Mouse (Mus musculus) spleen, adult 2 months (tissue): Measurements from ENCODE around the gene Pop7. TPM values are rescaled to one million over a fixed set of nuclear protein-coding genes. Genes with fewer than 3 reads are reported as not detected.

Experiments used
- DNase-seq, 2 experiments: peaks; one replicate each; pipeline versions ENCODE4 v3.0.0 to v3.0.0-alpha.2; 2012 to 2021; ENCODE audit warnings: low spot score in 2 of 2, low read depth in 1 of 2
- H3K27ac ChIP-seq: fragments of 200-500 bp; 2 replicates; pipeline ENCODE4 v1.5.1; 2012; ENCODE audit warnings: low read length, inconsistent platforms; ENCODE audit not compliant: insufficient read depth
- H3K27me3 ChIP-seq: fragments of 200-500 bp; 2 replicates; pipeline ENCODE4 v1.6.1; 2012; ENCODE audit warnings: mild to moderate bottlenecking, moderate library complexity, low read length, inconsistent platforms; ENCODE audit not compliant: control insufficient read depth, insufficient read depth
- H3K36me3 ChIP-seq: fragments of 200-500 bp; 2 replicates; pipeline ENCODE4 v1.6.1; 2012; ENCODE audit warnings: mild to moderate bottlenecking, low read length, inconsistent platforms; ENCODE audit not compliant: control insufficient read depth, insufficient read depth
- H3K4me1 ChIP-seq: fragments of 200-500 bp; 2 replicates; pipeline ENCODE4 v1.6.1; 2011; ENCODE audit warnings: inconsistent platforms; ENCODE audit not compliant: control insufficient read depth, insufficient read depth, insufficient read length
- H3K4me3 ChIP-seq: fragments of 200-500 bp; 2 replicates; pipeline ENCODE4 v1.5.1; 2011; ENCODE audit warnings: mild to moderate bottlenecking, inconsistent platforms; ENCODE audit not compliant: insufficient read depth, insufficient read length; ENCODE audit errors: extremely low read depth
- CTCF ChIP-seq: fragments of 200-500 bp; IDR thresholded peaks from 2 replicates; pipeline ENCODE4 v1.5.1; 2011; ENCODE audit warnings: mild to moderate bottlenecking, inconsistent platforms; ENCODE audit not compliant: insufficient read depth, insufficient read length, insufficient replicate concordance; ENCODE audit errors: extremely low read depth
- POLR2A ChIP-seq: fragments of 200-500 bp; IDR thresholded peaks from 2 replicates; pipeline ENCODE4 v1.6.1; 2011; ENCODE audit warnings: low read depth, low read length, inconsistent platforms
- WGBS: fragments of 180-500 bp; shearing (Covaris S2); methylation state at CpG from one replicate; pipeline ENCODE4 v1.1.7; 2018; 5-methylcytosine and 5-hydroxymethylcytosine counted together
- polyA plus RNA-seq: library from polyadenylated mRNA; depleted of rRNA; stranded (reverse); fragments of >200 nt; gene quantifications from 2 replicates; pipeline ENCODE4 v1.2.3, GENCODE M21; 2012; rRNA removed

Gene Pop7
- polyA plus RNA-seq, 1 experiment: 26.6 TPM

DNA sequence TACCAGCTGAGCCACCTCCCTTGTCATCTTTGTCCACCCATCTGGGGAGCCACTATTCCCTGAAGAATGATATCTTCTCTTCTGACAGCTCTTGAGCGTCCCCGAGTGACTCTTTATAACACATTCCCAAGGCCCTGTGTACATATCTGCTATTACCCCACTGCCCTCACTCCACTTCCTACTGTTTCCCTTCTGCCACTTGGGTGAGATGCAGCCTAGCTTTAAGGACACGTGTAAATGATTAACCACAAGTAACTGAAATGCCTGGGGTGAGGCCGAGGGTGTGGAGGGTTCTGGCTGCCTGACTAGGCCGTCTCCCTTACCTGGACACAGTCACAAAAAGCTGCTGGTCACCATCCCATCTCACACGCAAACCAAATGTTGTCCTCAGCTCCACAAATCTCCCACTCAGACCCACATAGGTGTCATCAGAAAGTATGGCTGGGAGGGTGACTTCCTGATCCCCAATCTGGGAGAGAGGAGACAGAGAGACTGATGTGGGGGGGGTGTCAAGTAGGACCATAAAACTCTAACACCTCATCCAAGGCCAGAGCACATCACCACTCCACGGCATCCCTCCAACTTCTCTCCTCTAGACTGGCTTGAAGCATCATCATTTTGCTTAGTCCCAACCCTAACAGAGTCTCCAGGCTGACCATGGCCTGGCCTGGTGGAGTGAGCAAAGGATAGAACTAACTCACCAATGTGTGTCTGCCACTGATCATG lies 46.3 kb downstream of the Pop7 start:
- H3K4me3 ChIP-seq: no peak overlapping the region
- no peak for DNase-seq
- no peaks in the 10 kb centered on the region for H3K27me3 ChIP-seq
- WGBS: 43% methylated on average over 7 of the region's 7 CpGs
- no peak overlapping the region for H3K27ac ChIP-seq
- H3K36me3 ChIP-seq: no peaks in the 10 kb centered on the region
- no peaks in the 10 kb centered on the region for H3K4me1 ChIP-seq
- TF ChIP-seq CTCF (no peak), POLR2A (no peak)

DNA sequence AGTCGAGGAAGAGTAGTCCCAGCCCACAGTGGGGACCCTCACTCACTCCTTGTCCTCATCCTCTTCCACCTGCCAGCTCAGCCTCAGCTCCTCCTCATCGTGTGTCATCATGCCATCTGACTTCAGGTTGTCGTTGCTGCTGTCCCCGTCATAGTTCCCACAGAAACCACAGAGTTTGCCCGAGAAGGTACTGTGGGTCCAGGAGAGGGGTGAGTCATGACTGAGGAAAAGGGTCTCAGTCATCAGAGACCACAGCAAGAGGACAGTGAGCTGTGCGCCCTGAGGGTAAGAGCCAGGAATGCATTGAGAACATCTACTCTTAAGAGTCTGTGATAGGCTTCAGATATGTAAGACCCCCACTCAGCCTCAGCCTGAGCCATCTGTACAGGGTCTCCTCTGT lies 47.1 kb downstream of the Pop7 start:
- 23% methylated on average over 6 of the region's 6 CpGs for WGBS
- TF ChIP-seq POLR2A (no peak), CTCF (no peak)
- no peak overlapping the region for H3K4me3 ChIP-seq
- H3K36me3 ChIP-seq: no peaks in the 10 kb centered on the region
- H3K4me1 ChIP-seq: no peaks in the 10 kb centered on the region
- no peak for DNase-seq
- no peaks in the 10 kb centered on the region for H3K27me3 ChIP-seq
- H3K27ac ChIP-seq: no peak overlapping the region

Other genes with a start within 250 kb of the Pop7 start
- 23.1 and 24.1 TPM in 2 replicates for gene Ache, start 215.0 kb downstream of the Pop7 start, polyA plus RNA-seq
- 10.3 and 11.1 TPM in 2 replicates for gene Ufsp1, start 207.9 kb downstream of the Pop7 start, polyA plus RNA-seq
- gene Srrt, start 194.8 kb downstream of the Pop7 start, polyA plus RNA-seq: 172 and 175 TPM in 2 replicates
- 19.8 and 20.6 TPM in 2 replicates for gene Trip6, start 188.1 kb downstream of the Pop7 start, polyA plus RNA-seq
- 25.8 and 29.7 TPM in 2 replicates for gene Slc12a9, start 168.9 kb downstream of the Pop7 start, polyA plus RNA-seq
- 13.5 and 14.8 TPM in 2 replicates for gene Ephb4, start 152.4 kb downstream of the Pop7 start, polyA plus RNA-seq
- 0.02 and 0.06 TPM in 2 replicates for gene Zan, start 25.5 kb downstream of the Pop7 start, polyA plus RNA-seq
- 40.3 and 49.8 TPM in 2 replicates for gene Gigyf1, start 16.0 kb upstream of the Pop7 start, polyA plus RNA-seq
- not detected in 2 replicates for gene Epo, start 30.7 kb upstream of the Pop7 start, polyA plus RNA-seq
- gene Gnb2, start 31.0 kb upstream of the Pop7 start, polyA plus RNA-seq: 762 and 932 TPM in 2 replicates
- gene Actl6b, start 51.0 kb upstream of the Pop7 start, polyA plus RNA-seq: not detected in 2 replicates
- 12.2 and 12.9 TPM in 2 replicates for gene Tfr2, start 67.3 kb upstream of the Pop7 start, polyA plus RNA-seq
- 90.3 and 131 TPM in 2 replicates for gene Mospd3, start 98.5 kb upstream of the Pop7 start, polyA plus RNA-seq
- gene Pcolce, start 111.3 kb upstream of the Pop7 start, polyA plus RNA-seq: 69.6 and 88.0 TPM in 2 replicates
- gene Fbxo24, start 126.5 kb upstream of the Pop7 start, polyA plus RNA-seq: 0.25 and 0.26 TPM in 2 replicates
- 249 and 293 TPM in 2 replicates for gene Lrch4, start 126.6 kb upstream of the Pop7 start, polyA plus RNA-seq
- gene Gm20605, start 126.7 kb upstream of the Pop7 start, polyA plus RNA-seq: 69.4 and 70.9 TPM in 2 replicates
- gene Sap25, start 138.8 kb upstream of the Pop7 start, polyA plus RNA-seq: 328 and 407 TPM in 2 replicates
- gene Irs3, start 143.2 kb upstream of the Pop7 start, polyA plus RNA-seq: 0.79 and 1.0 TPM in 2 replicates
- 16.5 and 23.3 TPM in 2 replicates for gene Agfg2, start 182.2 kb upstream of the Pop7 start, polyA plus RNA-seq
- gene Nyap1, start 239.1 kb upstream of the Pop7 start, polyA plus RNA-seq: 1.2 and 1.9 TPM in 2 replicates
- gene Tsc22d4, start 243.2 kb upstream of the Pop7 start, polyA plus RNA-seq: 133 and 180 TPM in 2 replicates